Mouse (Mus musculus): Measurements from ENCODE around the gene Olfr678.
"Not testable (repeated sequence)": the region's sequence is repeated elsewhere in the genome, so short reads cannot be mapped to it uniquely, and the experiment has no call there.

The Olfr678 gene

DNA sequence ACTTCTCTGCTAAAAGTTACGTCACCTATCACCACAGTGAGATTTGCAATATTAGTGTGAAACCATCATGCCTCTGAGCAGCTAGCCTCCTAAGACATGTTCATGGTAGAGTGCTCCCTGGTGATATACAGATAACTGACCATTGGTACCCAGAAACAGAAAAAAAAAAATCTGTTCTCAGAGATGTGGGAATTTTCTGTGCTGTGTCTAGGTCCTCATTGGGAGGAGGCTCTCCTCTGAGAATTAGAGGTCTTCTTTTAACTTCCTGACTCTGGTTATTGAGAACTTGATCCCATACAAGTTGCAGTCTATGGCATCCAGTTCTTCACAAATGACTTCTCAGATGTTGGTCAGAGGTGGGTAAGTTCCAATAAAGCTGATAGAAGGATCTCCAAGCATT, at the start of gene Olfr678:
Gene Olfr678 (plus strand): TSS at position 301 of the 400 bp plus-strand sequence.
- DNase-seq (ENCODE audit: low spot score), result no peak

DNA sequence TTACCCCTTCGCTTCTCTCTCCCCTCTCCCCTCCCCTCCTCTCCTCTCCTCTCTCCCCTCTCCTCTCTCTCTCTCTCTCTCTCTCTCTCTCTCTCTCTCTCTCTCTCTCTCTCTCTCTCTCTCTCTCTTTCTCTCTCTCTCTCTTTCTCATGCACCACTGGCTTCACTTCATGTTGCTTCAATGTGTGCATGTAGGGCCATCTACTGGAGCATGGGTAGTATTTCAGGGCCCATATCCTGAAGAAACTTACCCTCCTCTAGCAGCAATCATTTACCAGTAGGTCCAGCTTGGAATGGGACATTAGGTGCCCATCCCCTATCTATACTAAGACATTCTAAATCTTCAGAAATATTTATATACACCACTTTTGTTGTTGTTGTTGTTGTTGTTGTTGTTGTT, 41.7 kb upstream of the Olfr678 start:
- no peak for DNase-seq (ENCODE audit: low spot score)

DNA sequence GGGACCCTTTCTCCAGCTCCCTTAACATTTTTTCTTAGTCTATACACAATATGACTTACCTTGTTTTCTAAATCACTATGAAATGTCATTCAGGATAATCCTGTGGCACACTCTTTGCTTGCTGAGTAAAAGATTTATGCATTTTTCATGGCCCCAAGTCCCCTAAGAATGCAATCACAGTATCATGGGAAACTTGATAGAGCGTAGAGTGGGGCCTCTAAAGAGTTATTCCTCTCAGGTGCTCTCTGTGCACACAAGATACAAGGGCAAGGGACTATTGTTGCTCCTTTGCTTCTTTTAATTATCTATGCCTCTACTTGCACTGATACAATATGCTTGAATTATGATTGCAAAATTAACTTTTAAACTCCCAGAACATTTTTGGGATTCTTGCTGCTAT, 35.9 kb upstream of the Olfr678 start, which contains the start of gene Olfr675:
Gene Olfr675 (minus strand): TSS at position 101 of the 400 bp plus-strand sequence.
- no peak for DNase-seq (ENCODE audit: low spot score)

DNA sequence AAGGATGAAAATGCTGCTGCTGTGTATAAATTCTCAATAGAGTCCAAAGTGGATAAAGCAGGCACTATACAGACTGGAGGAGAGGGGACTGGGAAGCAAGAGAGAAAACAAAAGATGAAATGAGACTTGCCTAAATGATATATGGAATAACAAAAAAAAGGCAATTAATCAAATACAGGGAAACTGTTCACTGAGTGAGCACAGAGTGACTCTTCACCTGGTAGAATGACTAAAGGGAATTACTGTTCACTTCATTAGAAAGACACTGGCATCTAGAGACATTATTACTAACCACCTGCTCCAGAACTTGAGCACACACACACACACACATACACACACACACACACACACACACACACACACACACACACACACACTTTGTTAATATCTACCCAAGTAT, 31.9 kb upstream of the Olfr678 start, which contains the start of gene Olfr676:
Gene Olfr676 (plus strand): TSS at position 301 of the 400 bp plus-strand sequence.
- no peak for DNase-seq (ENCODE audit: low spot score)

DNA sequence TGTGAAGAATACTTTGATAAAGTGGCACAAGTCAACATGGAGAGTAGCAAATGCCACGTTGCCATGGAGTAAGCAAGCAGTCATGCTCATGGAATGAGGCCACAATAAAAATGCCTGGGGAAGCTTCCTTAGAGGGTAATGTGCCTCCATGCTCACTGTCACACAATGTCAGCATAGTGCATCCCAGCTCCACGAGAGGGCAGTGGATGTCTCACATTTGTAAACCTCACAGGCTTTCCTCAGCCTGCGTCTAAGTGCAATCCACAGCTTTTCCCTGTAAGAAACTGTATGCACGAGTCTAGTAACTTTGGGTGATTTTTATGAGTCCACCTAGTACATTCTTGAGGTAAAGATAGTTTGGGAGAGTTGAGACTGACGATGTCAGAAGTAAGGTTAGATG, 30.4 kb upstream of the Olfr678 start:
- not testable (repeated sequence) for DNase-seq (ENCODE audit: low spot score)

DNA sequence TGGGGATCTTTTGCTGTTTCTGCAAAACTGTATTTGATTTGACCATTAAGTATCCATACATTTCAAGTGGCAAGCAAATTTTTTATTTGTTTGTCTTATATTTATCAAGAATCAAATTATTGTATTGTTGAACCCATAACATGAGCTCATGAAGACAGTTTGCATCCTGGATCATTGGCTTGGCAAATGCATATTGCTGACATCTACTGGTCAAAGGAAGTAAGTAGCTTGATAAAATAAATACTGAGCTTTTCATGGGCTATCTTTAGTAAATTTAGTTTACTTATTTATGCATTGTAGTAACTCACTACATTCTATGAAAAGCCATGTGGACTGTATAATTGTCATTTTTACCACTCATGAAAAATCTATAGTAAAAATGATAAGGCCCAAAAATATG, 5.3 kb upstream of the Olfr678 start:
- DNase-seq (ENCODE audit: low spot score), result no peak

DNA sequence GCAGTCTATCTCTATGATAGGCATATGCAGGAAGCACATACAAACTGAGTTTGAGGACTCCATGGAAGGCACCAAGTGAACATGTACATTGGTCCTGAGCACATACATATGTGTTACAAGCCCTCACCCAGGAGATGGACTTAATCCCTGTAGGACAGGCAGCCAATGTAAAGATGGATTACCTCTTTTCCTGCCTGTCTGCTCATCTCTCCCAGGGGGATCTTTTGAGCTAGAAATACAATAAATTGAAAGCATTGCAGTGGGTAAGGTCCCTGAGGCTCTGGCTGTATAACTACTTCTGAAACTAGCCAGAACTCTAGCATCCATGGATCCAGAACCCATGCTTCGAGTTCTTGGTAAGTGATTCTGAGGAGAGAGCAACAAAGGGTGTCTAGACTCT, 16.6 kb downstream of the Olfr678 start, which contains the start of gene Olfr679:
Gene Olfr679 (plus strand): TSS at position 301 of the 400 bp plus-strand sequence.
- no peak for DNase-seq (ENCODE audit: low spot score)

DNA sequence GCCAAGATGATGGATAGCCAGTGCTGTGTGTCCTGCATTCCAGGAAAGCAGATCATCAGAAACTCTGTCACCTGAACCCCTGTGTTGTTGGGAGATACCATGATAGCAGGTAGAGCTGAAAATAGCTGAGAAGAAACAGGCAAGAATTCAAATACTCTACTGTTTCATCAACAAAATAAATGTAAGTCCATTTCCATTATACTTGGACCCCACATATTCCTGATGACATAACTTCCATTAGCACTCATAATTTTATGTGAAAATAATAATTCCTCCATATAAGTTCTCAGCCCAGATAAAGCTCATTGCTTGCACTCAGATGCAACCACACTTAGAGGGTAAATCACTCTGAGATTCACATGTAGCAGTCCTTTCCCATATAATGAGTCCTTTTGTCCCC, 28.4 kb downstream of the Olfr678 start, which contains the start of gene Olfr680-ps1:
Gene Olfr680-ps1 (minus strand): TSS at position 101 of the 400 bp plus-strand sequence.
- not testable (repeated sequence) for DNase-seq (ENCODE audit: low spot score)

DNA sequence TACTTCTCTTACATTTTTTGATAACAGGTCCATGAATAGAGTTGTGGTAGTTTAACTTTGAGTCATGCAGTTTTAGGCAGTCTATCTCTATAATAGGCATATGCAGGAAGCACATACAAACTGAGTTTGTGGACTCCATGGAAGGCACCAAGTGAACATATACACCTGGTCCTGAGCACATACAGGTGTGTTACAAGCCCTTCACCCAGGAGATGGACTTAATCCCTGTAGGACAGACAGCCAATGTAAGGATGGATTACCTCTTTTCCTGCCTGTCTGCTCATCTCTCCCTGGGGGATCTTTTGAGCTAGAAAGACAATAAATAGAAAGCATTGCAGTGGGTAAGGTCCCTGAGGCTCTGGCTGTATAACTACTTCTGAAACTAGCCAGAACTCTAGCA, 52.3 kb downstream of the Olfr678 start, which contains the start of gene Olfr681:
Gene Olfr681 (plus strand): TSS at position 301 of the 400 bp plus-strand sequence.
- no peak for DNase-seq (ENCODE audit: low spot score)
